8 mouse cellular contexts compared by ENCODE assay signal in the genomic region with DNA sequence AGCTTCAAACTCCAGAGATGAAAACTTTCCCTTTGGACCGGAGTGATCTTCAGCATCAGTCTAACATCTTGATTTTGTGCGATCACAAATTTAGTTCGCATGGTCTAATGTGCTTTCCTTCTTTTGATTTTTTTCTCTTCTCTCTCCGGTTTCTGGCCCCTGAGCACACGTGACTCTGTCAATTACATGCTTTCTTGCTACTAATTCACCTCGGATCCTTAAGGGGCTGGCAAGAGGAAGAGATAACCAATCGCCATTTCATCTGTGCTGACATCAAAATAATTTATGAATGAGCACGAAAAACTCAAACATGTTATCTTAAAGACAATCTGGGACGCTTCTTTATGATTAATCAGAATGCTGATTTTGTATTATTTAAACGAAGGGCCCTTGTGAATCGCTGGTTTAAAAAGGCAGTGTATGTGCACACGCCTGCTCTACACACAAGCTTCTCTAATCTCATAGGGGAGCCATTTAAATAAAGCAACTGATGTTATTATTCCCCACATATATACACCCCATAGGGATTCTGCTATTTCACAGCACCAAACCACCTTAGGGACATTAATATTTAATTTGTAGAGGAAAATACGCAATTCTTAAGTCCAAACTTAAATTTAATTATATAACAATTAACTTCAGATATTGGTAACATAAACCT. TPM values are rescaled to one million over a fixed set of nuclear protein-coding genes. Genes with fewer than 3 reads are reported as not detected.
A peak's percentile ranks its signal among the peaks of the same experiment; 100 is the strongest.
DNase-seq lines count a peak whose midpoint lies in the region; ATAC-seq lines count a peak whose summit lies in the region.

No protein-coding gene starts in this region.

- no peak overlapping the region for H3K9ac ChIP-seq in lung, embryonic 15.5 days
- H3K9ac ChIP-seq in embryonic facial prominence, embryonic 14.5 days (ENCODE audit: low read depth, low read length) = peak overlapping the region; percentile 27; the same call in 1 of the 2 replicates
- H3K9ac ChIP-seq in limb, embryonic 12.5 days (replicated peaks) = peak overlapping the region; percentile 66

- H3K36me3 ChIP-seq in lung, embryonic 15.5 days = no peaks in the 10 kb centered on the region
- no peaks in the 10 kb centered on the region for H3K36me3 ChIP-seq in embryonic facial prominence, embryonic 14.5 days (ENCODE audit: control insufficient read depth, insufficient read depth, low read length)
- H3K36me3 ChIP-seq in limb, embryonic 12.5 days = no peaks in the 10 kb centered on the region
- H3K36me3 ChIP-seq in splenic B cell, adult 2 months (ENCODE audit: control insufficient read depth, insufficient read depth, low read length, poor library complexity, severe bottlenecking) = no peaks in the 10 kb centered on the region

- no peak overlapping the region for H3K27ac ChIP-seq in lung, embryonic 15.5 days
- no peak overlapping the region for H3K27ac ChIP-seq in embryonic facial prominence, embryonic 14.5 days (replicated peaks; ENCODE audit: low read depth, low read length)
- H3K27ac ChIP-seq in limb, embryonic 12.5 days = peak overlapping the region; percentile 89

- peaks cover 6% of the 10 kb centered on the region; the same call in 1 of the 2 replicates for H3K4me1 ChIP-seq in lung, embryonic 15.5 days
- peaks cover 4% of the 10 kb centered on the region for H3K4me1 ChIP-seq in embryonic facial prominence, embryonic 14.5 days (ENCODE audit: control insufficient read depth, insufficient read depth, low read length)
- peaks cover 34% of the 10 kb centered on the region for H3K4me1 ChIP-seq in limb, embryonic 12.5 days (replicated peaks)

- no peak for DNase-seq in lung, postnatal 4 days
- peak; percentile 56 for DNase-seq in embryonic facial prominence, embryonic 14.5 days (ENCODE audit: low spot score)
- DNase-seq in splenic B cell, adult 2 months (ENCODE audit: low read depth, low spot score) = peak; percentile 2
- no peak for DNase-seq in layer of hippocampus, postnatal 14 days (ENCODE audit: low spot score in 2 of 2)
- DNase-seq in testis, postnatal 10 days (ENCODE audit: low spot score) = no peak
- no peak for DNase-seq in spleen, adult 18-20 months

- peaks cover 44% of the 10 kb centered on the region for H3K27me3 ChIP-seq in lung, embryonic 15.5 days
- peaks cover 28% of the 10 kb centered on the region for H3K27me3 ChIP-seq in embryonic facial prominence, embryonic 14.5 days (replicated peaks; ENCODE audit: control insufficient read depth, insufficient read depth, low read length)
- H3K27me3 ChIP-seq in limb, embryonic 12.5 days = no peaks in the 10 kb centered on the region; the same call in 1 of the 2 replicates
- H3K27me3 ChIP-seq in splenic B cell, adult 2 months (ENCODE audit: control insufficient read depth, insufficient read depth, low read length, poor library complexity, severe bottlenecking) = peaks cover 7% of the 10 kb centered on the region

- no peak for ATAC-seq in lung, embryonic 15.5 days (ENCODE audit: borderline replicate concordance, extremely low read depth, low FRiP score, low TSS enrichment)
- ATAC-seq in embryonic facial prominence, embryonic 14.5 days (ENCODE audit: low read depth) = peak; percentile 71; the same call in 1 of the 2 replicates
- ATAC-seq in limb, embryonic 12.5 days (ENCODE audit: insufficient number of reproducible peaks, insufficient read depth, low FRiP score, low TSS enrichment, low read depth) = no peak; the same call in 1 of the 2 replicates

- H3K9me3 ChIP-seq in lung, embryonic 15.5 days = no peaks in the 10 kb centered on the region
- no peaks in the 10 kb centered on the region for H3K9me3 ChIP-seq in embryonic facial prominence, embryonic 14.5 days (ENCODE audit: control insufficient read depth, low read length)
- no peaks in the 10 kb centered on the region for H3K9me3 ChIP-seq in limb, embryonic 12.5 days

- 2% methylated on average over 13 of the region's 13 CpGs for WGBS in lung, embryonic 15.5 days
- 1% methylated on average over 13 of the region's 13 CpGs for WGBS in embryonic facial prominence, embryonic 14.5 days
- under 1% methylated on average over 13 of the region's 13 CpGs for WGBS in limb, embryonic 12.5 days

- H3K4me3 ChIP-seq in lung, embryonic 15.5 days = peak overlapping the region; percentile 39
- H3K4me3 ChIP-seq in embryonic facial prominence, embryonic 14.5 days (ENCODE audit: low read depth, low read length) = peak overlapping the region; percentile 42
- peak overlapping the region; percentile 55 for H3K4me3 ChIP-seq in limb, embryonic 12.5 days (replicated peaks)

- H3K4me2 ChIP-seq in lung, embryonic 15.5 days = peak overlapping the region; percentile 52
- peak overlapping the region; percentile 62 for H3K4me2 ChIP-seq in embryonic facial prominence, embryonic 14.5 days (ENCODE audit: low read depth, low read length)
- peak overlapping the region; percentile 79 for H3K4me2 ChIP-seq in limb, embryonic 12.5 days

RNA-seq across cellular contexts. Expression of gene Lin28b, which starts 16.0 kb away (rescaled TPM):
- 0.72 and 0.92 TPM in 2 replicates for polyA plus RNA-seq in lung, embryonic 15.5 days (2015; fragmentation: Nextera tagmentation; extraction: Ambion mirVana)
- 0.57 and 0.92 TPM in 2 replicates for polyA plus RNA-seq in embryonic facial prominence, embryonic 14.5 days (2014; fragmentation: Nextera tagmentation; extraction: Ambion mirVana)
- polyA plus RNA-seq in limb, embryonic 12.5 days (2016; fragmentation: Nextera tagmentation; extraction: Ambion mirVana) = 10.3 and 14.2 TPM in 2 replicates
- total RNA-seq in layer of hippocampus, postnatal 14 days (2021) = 1 to 10 TPM; 1.1 to 1.6 TPM

Comparison
In these comparisons a context has a peak if more than half of its experiments do, and no peak if none do; other contexts are left out.
1. DNase-seq: peak in embryonic facial prominence, embryonic 14.5 days (single experiment) and splenic B cell, adult 2 months (single experiment); none in lung, postnatal 4 days (0 of 2), layer of hippocampus, postnatal 14 days (0 of 2), testis, postnatal 10 days (single experiment) and spleen, adult 18-20 months (0 of 2).
2. Peak in every context shown above with its lines, with median percentiles within 50 percentile points of each other: H3K4me2 ChIP-seq and H3K4me3 ChIP-seq.